Mouse (Mus musculus) right cerebral cortex, postnatal 14 days (tissue): ENCODE measurements around the gene Bach2.

Source experiments
- DNase-seq: peaks from one replicate; pipeline ENCODE4 v3.0.0; 2022

Bach2 gene

GRCm38 (mm10) chr4:32444671-32445196 lies 206.1 kb downstream of the Bach2 start:
- DNase-seq, result no peak

- DNase-seq, result no peak
Observed at GRCm38 (mm10) chr4:32447850-32448249, 209.2 kb downstream of the Bach2 start.

DNA sequence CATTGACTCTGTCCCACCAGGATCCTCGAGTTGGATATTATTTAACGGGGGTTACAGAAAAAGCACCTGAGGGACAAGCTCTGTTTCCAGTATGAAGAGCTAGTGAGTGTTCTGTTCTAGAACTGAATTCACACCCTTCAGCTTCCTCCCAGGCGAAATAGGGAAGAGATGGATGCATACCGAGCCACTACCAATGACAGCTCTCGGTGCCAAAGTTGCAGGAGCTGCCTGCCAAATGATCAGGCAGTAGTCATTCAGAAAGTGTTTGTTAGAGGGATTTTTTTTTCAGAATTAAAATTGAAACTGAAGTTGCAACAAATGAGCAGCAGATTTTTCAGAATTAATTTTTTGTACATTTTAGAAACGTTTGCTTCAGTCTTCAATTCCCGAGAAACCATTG lies 223.4 kb downstream of the Bach2 start:
- no peak for DNase-seq

DNA sequence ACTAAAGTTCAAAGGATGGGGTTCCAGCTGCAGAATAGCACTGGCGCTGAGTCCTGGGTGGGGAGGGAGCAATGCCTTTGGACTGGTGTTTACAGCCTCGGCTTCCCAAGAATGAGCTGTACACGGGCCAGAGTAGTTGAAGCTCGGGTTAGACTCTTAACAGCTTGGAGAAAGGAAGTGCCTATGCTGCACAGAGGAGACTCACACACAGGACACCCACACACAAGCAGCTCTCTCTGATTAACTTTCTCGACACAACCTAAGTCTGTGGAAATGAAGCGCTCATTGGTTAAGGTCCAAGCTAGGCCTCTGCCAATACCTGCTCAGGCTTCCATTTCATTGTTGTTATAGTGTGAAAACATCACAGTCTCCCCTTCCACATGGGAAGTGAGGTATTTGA lies 224.5 kb downstream of the Bach2 start:
- no peak for DNase-seq

DNA sequence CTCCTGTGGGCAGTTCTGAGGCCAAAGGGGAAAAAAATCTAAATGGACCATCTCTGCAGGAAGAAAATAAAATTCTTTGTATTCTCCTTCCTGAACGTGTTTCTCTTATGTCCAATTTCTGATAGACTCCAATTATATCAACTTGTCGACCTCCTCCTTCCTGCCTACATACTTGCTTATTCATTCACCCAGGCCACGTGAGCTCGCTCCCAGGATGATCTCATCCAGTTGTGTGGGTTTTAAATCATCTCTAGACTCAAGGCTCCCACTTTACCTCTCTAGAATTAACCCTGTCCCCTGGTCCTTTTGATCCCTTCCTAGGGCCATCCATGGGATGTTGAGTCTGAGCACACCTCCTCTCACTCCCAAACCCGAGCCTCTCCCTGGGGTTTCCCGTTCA lies 225.9 kb downstream of the Bach2 start:
- DNase-seq, result no peak

- no peak for DNase-seq
Observed at GRCm38 (mm10) chr4:32466031-32466430, 227.4 kb downstream of the Bach2 start.

GRCm38 (mm10) chr4:32477977-32478660 lies 239.5 kb downstream of the Bach2 start:
- DNase-seq, result no peak

DNA sequence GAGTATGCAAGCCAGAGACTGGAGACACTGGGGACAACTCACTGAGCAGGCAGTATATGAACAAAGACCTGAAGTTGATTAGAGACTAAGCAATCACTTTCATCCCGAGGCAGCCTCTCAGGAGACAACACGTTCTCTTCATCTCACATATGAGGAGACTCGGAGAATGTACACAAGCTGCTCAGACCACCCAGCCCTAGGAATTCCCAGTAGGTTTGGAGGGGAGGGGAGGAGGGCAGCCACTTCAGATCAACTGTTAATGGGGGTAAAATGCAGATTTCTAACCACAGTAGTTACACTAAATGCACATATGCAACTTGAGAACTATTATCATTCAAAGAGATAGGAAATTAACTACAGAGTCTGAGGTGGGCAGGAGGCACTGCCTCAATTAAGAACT lies 240.6 kb downstream of the Bach2 start:
- DNase-seq, result no peak

- no peak for DNase-seq
Observed at GRCm38 (mm10) chr4:32479801-32480700, 241.4 kb downstream of the Bach2 start.

DNA sequence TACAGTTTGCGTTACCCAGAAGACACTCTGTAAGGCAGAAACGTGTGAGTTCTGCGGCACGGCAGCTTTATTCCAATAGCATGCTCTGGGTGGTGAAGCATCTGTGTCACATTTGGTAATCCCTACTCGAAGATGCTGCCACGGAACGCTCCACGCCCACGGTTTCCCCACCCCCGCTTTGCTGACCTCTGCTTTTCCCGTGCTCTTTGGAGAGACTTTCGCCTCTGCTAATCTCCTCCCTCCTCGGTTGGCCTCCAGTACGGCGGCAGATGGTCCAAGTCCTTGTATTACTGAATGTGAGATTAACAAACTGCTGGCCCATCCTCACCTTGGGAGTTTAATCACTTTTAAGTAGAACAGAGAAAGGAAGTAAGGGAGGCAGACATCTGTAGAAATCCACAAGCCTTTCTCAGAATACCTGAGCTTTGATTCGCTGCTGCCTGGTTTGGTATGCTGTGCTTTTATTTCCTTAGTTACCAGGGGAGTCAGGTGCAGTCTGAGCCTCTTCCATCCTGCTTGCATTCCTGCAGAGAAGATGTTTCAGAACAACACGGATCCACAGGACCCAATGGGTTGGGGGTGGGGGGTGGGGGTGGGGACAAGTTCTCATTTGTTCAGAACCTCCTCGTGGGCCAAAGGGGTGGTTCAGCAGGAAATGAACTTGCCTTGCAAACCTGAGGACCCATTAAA lies 242.9 kb downstream of the Bach2 start:
- no peak for DNase-seq

DNA sequence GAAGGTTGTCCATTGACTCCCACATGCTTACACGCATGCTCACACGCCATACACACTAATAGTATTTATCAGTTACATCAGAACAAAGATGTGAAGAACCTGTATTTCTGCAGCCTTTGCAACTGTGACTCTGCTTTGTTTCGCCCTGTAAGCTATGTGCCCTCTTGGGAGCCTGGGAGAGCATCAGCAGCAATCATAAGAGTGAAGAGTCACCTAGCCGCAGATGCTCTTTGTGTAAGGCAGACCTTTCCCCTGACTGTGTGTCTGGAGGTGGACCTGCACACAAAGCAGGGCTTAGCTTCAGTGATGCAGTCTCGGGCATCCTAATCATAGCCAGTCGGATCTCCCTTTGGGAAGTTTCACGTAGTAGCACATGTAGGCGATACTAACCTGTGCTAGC lies 243.5 kb downstream of the Bach2 start:
- DNase-seq, result no peak

- no peak for DNase-seq
Observed at GRCm38 (mm10) chr4:32482936-32483335, 244.3 kb downstream of the Bach2 start.

DNA sequence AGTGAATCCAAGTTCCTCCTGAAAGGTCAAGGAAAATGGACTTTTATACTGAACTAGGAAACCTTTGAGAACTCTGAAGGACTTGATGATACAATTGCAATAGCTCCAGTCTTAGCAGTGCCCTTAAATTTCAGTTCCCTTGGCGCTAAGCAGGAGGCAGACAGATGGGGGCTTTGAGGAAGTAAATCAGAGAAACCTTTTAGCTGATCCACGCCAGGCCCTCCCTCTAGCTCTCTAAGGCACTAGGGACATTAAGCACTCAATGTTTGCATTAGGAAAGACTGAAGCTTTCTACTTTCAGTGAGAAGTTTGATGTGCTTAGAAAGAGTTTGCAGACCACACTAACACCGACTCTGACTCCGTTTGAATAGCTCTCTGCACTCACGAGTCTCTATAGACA lies 247.2 kb downstream of the Bach2 start:
- DNase-seq, result no peak

DNA sequence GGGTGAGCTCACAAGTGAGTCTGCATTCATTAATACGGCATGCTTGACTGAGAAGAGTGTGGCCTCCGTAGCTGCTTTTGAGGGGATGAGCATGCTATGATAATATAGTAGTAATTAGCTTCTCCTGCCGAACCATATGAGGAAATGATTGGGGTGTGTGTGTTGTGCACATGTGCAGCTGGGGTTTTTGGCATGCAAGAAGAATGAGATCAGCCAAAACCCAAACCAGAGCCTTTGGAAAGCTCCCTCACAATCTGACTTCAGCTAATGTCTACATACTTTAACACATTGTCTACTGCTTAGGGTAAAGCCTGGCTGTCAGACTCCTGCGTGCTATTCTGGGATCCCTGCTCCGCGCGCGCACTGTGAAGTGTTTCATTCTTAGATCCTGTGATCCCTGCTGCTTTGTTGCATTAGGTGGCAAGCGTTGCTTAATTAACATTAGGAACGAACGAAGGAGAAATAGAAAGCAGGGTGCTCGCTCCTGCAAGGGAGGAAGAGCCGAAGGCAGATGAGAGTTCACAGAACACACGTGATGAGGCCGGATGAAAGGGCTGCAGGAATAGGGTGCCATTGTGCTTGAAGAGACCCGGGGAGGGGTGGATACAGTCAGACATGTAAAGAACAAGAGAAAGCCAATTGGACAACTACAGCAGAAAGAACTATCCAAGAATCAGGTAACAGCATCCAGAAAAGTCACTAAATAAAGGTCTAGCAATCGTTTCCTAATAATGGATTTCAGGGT lies 248.2 kb downstream of the Bach2 start:
- DNase-seq, result no peak

GRCm38 (mm10) chr4:32489186-32489585 lies 250.6 kb downstream of the Bach2 start:
- DNase-seq, result no peak

GRCm38 (mm10) chr4:32491176-32491575 lies 252.6 kb downstream of the Bach2 start:
- no peak for DNase-seq

DNA sequence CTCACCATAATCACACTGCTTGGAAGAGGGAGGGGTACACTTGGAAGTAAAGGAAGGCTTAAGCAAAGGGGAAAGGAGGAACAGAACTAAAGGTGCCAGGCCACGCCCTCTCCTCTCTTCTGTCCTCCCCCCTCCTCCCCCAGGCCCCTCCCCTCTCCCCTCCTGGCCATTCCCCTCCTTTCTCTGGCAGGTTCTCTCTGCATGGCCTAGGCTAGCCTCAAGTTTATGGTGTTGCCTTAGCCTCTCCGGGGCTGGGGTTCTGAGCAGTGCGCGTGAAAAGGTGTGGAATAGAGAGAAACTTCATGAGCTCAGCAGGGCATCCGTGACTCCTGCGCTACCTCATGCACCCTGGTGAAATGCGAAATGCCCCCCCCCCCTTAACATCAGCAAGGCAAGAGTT lies 254.2 kb downstream of the Bach2 start:
- no peak for DNase-seq

- no peak for DNase-seq
Observed at GRCm38 (mm10) chr4:32501780-32502179, 263.2 kb downstream of the Bach2 start.

GRCm38 (mm10) chr4:32502181-32502580 lies 263.6 kb downstream of the Bach2 start:
- DNase-seq, result no peak

GRCm38 (mm10) chr4:32504236-32504635 lies 265.6 kb downstream of the Bach2 start:
- DNase-seq, result no peak

GRCm38 (mm10) chr4:32506306-32506808 lies 267.8 kb downstream of the Bach2 start:
- no peak for DNase-seq

- DNase-seq, result no peak
Observed at GRCm38 (mm10) chr4:32507041-32507440, 268.4 kb downstream of the Bach2 start.

DNA sequence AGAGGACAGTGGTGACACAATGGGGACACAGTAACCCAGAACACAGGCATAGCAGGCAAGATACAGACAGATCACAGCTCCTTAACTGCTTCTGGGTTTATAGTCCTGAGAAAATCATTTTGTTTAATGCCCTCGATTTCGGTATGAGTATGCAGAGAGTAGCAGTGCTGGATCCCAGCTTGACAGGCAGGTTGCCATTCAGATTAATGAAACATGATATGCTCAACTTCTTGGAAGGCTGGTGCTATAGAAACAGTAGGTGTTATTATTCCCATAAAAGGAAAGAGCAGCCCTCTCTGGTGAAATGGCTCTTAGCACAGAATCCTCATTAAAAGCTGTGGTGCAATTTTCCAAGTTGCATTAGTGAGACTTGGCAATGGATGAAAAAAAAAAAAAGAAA lies 270.0 kb downstream of the Bach2 start:
- no peak for DNase-seq
